Mouse (Mus musculus): Measurements from ENCODE around the gene Slc26a3. TPM values are rescaled to one million over a fixed set of nuclear protein-coding genes. Genes with fewer than 3 reads are reported as not detected.
A peak's percentile ranks its signal among the peaks of the same experiment; 100 is the strongest.

The Slc26a3 gene
- total and polyA plus RNA-seq, 2 experiments from 2014 or later: 0.15 TPM; not detected in 1

GRCm38 (mm10) chr12:31439612-31440011 lies 48.9 kb downstream of the Slc26a3 start:
- Histone ChIP-seq H3K4me2 (ENCODE audit: low read depth, low read length, poor library complexity, severe bottlenecking) (no peak overlapping the region), H3K36me3 (ENCODE audit: insufficient read depth, low read length) (no peaks in the 10 kb centered on the region), H3K4me3 (ENCODE audit: low read depth, low read length) (no peak overlapping the region), H3K4me1 (ENCODE audit: insufficient read depth, low read length) (no peaks in the 10 kb centered on the region), H3K9me3 (ENCODE audit: low read length) (no peaks in the 10 kb centered on the region), H3K9ac (replicated peaks; ENCODE audit: low read length, poor library complexity, severe bottlenecking) (no peak overlapping the region), H3K27me3 (ENCODE audit: insufficient read depth, low read length) (peaks cover 4% of the 10 kb centered on the region; the same call in 1 of the 2 replicates), H3K27ac (ENCODE audit: low read depth, low read length) (no peak overlapping the region)
- ATAC-seq (ENCODE audit: low FRiP score) (no peak), DNase-seq (ENCODE audit: low spot score) (no peak)
- TF ChIP-seq CTCF (IDR thresholded peaks at IDR 0.05): no peak
- WGBS: 75% methylated on average over 2 of the region's 2 CpGs

- DNase-seq (ENCODE audit: low spot score) (peak; percentile 53), ATAC-seq (ENCODE audit: low FRiP score) (peak; percentile 65)
- WGBS: 2% methylated on average over 11 of the region's 11 CpGs
- Histone ChIP-seq H3K9me3 (ENCODE audit: low read length) (no peaks in the 10 kb centered on the region), H3K4me1 (ENCODE audit: insufficient read depth, low read length) (no peaks in the 10 kb centered on the region), H3K9ac (replicated peaks; ENCODE audit: low read length, poor library complexity, severe bottlenecking) (no peak overlapping the region), H3K4me2 (ENCODE audit: low read depth, low read length, poor library complexity, severe bottlenecking) (peak overlapping the region; percentile 58), H3K4me3 (ENCODE audit: low read depth, low read length) (peak overlapping the region; percentile 28), H3K27ac (ENCODE audit: low read depth, low read length) (no peak overlapping the region), H3K36me3 (ENCODE audit: insufficient read depth, low read length) (no peaks in the 10 kb centered on the region), H3K27me3 (ENCODE audit: insufficient read depth, low read length) (peaks cover 4% of the 10 kb centered on the region; the same call in 1 of the 2 replicates)
- peak; percentile 33 for TF ChIP-seq CTCF (IDR thresholded peaks at IDR 0.05)
These were observed 53.5 kb downstream of the Slc26a3 start for GRCm38 (mm10) chr12:31444131-31444546.

DNA sequence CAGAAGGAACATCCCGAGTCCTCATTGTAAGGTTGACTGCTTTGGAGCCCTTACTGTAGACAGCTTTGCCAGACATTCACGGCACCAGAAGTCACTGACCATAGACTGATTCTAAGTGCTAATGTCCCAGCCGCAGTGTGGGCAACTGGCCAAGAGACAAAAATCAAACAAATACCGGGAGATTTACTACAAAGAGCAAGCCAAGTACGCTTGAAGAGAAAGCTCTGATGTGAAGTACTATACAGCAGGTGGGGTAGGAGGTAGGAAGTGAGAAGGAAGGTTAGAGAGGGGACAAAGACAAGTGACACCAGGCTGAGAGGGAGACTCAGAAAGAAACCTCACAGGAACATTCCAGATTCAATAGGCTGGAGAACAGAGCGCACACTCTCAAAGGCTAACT lies 54.2 kb downstream of the Slc26a3 start:
- WGBS: 68% methylated on average over 6 of the region's 6 CpGs
- Histone ChIP-seq H3K9ac (replicated peaks; ENCODE audit: low read length, poor library complexity, severe bottlenecking) (no peak overlapping the region), H3K4me2 (ENCODE audit: low read depth, low read length, poor library complexity, severe bottlenecking) (no peak overlapping the region), H3K27me3 (ENCODE audit: insufficient read depth, low read length) (peaks cover 4% of the 10 kb centered on the region; the same call in 1 of the 2 replicates), H3K27ac (ENCODE audit: low read depth, low read length) (no peak overlapping the region), H3K36me3 (ENCODE audit: insufficient read depth, low read length) (no peaks in the 10 kb centered on the region), H3K4me3 (ENCODE audit: low read depth, low read length) (no peak overlapping the region), H3K4me1 (ENCODE audit: insufficient read depth, low read length) (no peaks in the 10 kb centered on the region), H3K9me3 (ENCODE audit: low read length) (no peaks in the 10 kb centered on the region)
- ATAC-seq (ENCODE audit: low FRiP score): no peak
- DNase-seq (ENCODE audit: low spot score): no peak
- TF ChIP-seq CTCF (IDR thresholded peaks at IDR 0.05): no peak

GRCm38 (mm10) chr12:31449341-31449740 lies 58.7 kb downstream of the Slc26a3 start:
- Histone ChIP-seq H3K36me3 (ENCODE audit: insufficient read depth, low read length) (no peaks in the 10 kb centered on the region), H3K9ac (replicated peaks; ENCODE audit: low read length, poor library complexity, severe bottlenecking) (no peak overlapping the region), H3K4me3 (ENCODE audit: low read depth, low read length) (no peak overlapping the region), H3K27ac (ENCODE audit: low read depth, low read length) (no peak overlapping the region), H3K4me1 (ENCODE audit: insufficient read depth, low read length) (no peaks in the 10 kb centered on the region), H3K9me3 (ENCODE audit: low read length) (no peaks in the 10 kb centered on the region), H3K4me2 (ENCODE audit: low read depth, low read length, poor library complexity, severe bottlenecking) (no peak overlapping the region), H3K27me3 (ENCODE audit: insufficient read depth, low read length) (no peaks in the 10 kb centered on the region)
- ATAC-seq (ENCODE audit: low FRiP score) (no peak), DNase-seq (ENCODE audit: low spot score) (no peak)
- no peak for TF ChIP-seq CTCF (IDR thresholded peaks at IDR 0.05)
- WGBS: 92% methylated on average over 3 of the region's 3 CpGs

DNA sequence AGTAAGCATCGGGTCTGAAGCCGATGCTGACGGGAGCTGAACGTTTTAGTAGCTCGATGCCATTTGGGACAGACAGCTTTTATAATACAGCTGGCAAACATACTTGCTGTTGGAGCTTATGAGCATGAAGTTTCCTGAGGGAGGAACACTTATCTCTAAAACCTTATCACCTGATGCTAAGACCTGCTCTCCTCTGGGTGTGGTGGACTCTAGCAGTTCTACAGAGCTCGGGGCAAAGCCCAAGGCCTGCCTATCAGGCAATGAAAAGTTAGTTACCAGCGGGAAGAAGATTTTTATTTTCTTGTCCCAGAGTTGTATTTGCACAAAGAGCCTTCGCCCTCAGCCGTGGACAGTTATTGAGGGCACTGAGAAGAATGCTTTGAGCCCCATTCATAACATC lies 65.6 kb downstream of the Slc26a3 start:
- Histone ChIP-seq H3K27ac (ENCODE audit: low read depth, low read length) (no peak overlapping the region), H3K9ac (replicated peaks; ENCODE audit: low read length, poor library complexity, severe bottlenecking) (no peak overlapping the region), H3K36me3 (ENCODE audit: insufficient read depth, low read length) (no peaks in the 10 kb centered on the region), H3K9me3 (ENCODE audit: low read length) (no peaks in the 10 kb centered on the region), H3K4me3 (ENCODE audit: low read depth, low read length) (no peak overlapping the region), H3K4me1 (ENCODE audit: insufficient read depth, low read length) (no peaks in the 10 kb centered on the region), H3K27me3 (ENCODE audit: insufficient read depth, low read length) (no peaks in the 10 kb centered on the region), H3K4me2 (ENCODE audit: low read depth, low read length, poor library complexity, severe bottlenecking) (no peak overlapping the region)
- ATAC-seq (ENCODE audit: low FRiP score) (no peak), DNase-seq (ENCODE audit: low spot score) (no peak)
- 91% methylated on average over 9 of the region's 9 CpGs for WGBS
- no peak for TF ChIP-seq CTCF (IDR thresholded peaks at IDR 0.05)

DNA sequence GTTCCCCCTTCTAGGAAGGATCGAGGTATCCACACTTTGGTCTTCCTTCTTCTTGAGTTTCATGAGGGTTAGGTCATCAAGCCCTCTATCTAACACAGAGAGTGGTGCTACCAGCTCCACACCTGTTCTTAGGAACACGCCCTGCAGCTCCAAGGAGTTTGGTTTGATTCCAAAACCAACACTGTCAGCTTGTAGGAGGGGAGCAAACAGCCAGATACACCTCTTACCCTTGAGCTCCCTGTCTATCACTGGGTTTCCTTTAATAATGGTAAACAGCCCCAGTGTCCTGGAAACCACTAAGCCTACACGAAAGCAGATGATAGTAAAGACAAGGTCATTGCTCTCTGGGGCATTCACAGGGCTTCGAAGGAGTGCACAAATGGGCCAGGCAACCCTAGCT lies 67.8 kb downstream of the Slc26a3 start:
- no peak overlapping the region for H3K4me3 ChIP-seq (ENCODE audit: low read depth, low read length)
- H3K27me3 ChIP-seq (ENCODE audit: insufficient read depth, low read length): no peaks in the 10 kb centered on the region
- no peaks in the 10 kb centered on the region for H3K4me1 ChIP-seq (ENCODE audit: insufficient read depth, low read length)
- TF ChIP-seq CTCF (IDR thresholded peaks at IDR 0.05): no peak
- WGBS: 77% methylated on average over 4 of the region's 4 CpGs
- no peak for ATAC-seq (ENCODE audit: low FRiP score)
- H3K4me2 ChIP-seq (ENCODE audit: low read depth, low read length, poor library complexity, severe bottlenecking): no peak overlapping the region
- no peak overlapping the region for H3K27ac ChIP-seq (ENCODE audit: low read depth, low read length)
- no peak overlapping the region for H3K9ac ChIP-seq (replicated peaks; ENCODE audit: low read length, poor library complexity, severe bottlenecking)
- DNase-seq (ENCODE audit: low spot score): no peak
- H3K36me3 ChIP-seq (ENCODE audit: insufficient read depth, low read length): no peaks in the 10 kb centered on the region
- H3K9me3 ChIP-seq (ENCODE audit: low read length): no peaks in the 10 kb centered on the region
